Mouse (Mus musculus): ENCODE data around the gene Pkp3. TPM values are rescaled to one million over a fixed set of nuclear protein-coding genes. Genes with fewer than 3 reads are reported as not detected.

Pkp3 gene
- polyA plus RNA-seq, 1 experiment, result 0.05 TPM

DNA sequence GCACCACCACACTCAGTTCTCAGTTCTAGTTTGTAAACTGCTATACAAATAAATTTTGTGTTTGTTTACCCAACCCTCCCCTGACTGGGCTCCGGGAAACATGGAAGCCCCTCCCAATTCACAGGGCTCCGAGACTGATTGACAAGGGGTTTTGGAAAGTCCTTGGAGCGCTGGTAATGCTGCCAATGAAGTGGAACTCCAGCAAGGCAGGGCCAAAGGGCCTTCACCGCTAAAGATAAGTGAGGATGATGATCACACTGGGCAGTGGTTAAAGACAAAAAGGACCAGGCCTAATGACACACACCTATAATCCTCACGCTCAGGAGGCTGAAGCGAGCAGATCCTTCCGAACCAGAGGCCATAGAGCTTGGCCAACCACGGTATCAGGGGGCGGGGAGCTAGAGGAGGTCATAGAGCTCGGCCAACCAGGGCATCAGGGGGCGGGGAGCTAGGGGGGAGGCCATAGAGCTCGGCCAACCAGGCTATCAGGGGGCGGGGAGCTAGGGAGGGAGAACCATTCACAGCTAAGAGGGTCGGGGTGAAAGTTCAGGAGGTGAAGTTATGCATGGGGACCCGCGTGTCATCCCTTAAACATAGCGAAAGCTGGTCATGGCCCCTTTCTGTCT, 26.8 kb upstream of the Pkp3 start:
- TF ChIP-seq GATA1 (IDR thresholded peaks at IDR 0.05; ENCODE audit: low read length), result no peak

DNA sequence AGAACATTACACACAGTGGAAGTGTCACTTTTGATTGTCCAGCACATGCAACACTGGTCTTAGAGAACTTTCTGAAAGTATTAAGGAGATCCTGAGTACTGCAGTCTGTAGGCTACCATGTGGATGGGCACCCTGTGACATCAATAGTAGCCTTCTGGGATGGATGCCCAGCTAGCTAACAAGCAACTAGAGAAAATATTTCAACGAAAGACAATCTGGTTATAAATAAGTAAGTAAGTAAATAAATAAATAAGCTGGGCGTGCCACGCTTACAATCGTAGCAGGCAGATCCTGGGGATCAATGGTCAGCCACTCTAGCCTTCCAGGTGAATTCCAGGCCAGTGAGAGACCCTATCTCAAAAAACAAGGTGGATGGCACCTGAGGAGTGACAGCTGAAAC, 26.0 kb upstream of the Pkp3 start:
- no peak for TF ChIP-seq GATA1 (IDR thresholded peaks at IDR 0.05; ENCODE audit: low read length)

DNA sequence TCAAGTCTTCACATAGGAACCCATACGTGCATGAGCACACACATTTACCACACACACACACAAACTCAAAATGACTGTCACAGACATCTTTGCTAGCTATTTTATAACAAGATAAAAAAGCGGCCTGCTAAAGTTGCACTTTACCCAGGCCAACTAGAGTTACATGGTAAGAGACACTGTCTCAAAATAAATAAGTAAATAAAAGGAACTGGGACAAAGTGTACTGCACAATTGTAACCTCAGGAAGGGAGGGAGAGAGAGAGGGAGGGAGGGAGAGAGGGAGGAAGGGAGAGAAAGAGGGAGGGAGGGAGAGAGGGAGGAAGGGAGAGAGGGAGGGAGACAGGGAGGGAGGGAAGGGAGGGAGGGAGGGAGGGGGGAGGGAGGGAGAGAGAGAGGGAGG, 25.6 kb upstream of the Pkp3 start:
- TF ChIP-seq GATA1 (IDR thresholded peaks at IDR 0.05; ENCODE audit: low read length), result no peak

DNA sequence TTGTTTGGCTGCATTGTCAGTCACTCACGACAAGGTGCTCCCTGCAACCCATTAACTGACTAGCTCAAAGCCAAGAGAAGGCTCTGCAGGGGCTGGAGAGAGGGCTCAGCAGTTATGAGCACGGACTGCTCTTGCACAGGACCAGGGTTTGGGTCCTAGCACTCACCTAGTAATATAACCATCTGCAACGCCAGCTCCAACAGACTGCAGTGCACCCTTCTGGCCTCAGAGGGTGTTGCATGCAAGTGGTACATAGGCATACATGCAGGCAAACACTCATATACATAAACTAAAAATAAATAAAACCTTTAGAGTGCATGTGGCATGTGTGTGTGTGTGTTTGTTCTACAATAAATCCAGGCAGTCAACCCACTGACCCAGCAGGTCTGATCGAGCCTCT, 22.2 kb upstream of the Pkp3 start:
- no peak for TF ChIP-seq GATA1 (IDR thresholded peaks at IDR 0.05; ENCODE audit: low read length)

DNA sequence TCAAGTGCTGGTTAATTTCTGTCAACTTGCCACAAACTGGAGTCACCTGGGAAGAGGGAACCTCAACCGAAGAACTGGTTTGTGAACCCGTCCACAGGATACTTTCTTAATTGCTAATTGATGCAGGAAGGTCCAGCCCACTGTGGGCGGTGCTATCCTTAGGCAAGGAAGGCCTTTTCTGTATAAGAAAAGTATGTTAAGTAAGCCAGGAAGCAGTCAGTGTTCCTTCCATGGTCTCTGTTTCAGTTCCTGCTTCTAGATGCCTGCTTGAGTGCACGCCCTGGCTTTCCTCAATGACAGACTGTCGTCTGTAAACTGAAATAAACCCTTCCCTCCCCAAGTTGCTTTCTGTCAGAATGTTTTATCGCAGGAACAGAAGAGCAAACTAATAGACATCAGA, 21.0 kb upstream of the Pkp3 start:
- no peak for TF ChIP-seq GATA1 (IDR thresholded peaks at IDR 0.05; ENCODE audit: low read length)

DNA sequence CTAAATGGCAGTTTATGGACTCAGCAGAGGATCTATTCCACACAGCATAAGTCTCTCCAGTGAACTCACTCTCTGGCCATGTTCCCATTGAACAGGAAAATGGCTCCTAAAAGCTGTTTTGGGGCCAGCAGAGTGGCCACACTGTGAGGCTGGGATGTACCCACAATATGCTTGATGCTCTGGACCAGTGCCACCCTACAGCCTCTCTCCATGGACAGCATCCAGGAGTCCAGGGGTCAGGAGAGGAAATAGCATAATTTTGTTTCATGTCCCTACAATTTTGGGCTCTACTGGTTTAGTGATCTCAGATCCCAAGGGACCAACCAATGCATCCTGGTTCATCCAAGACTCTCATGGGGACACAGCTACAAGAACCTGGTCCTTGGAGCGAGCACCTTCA, 20.5 kb upstream of the Pkp3 start:
- no peak for TF ChIP-seq GATA1 (IDR thresholded peaks at IDR 0.05; ENCODE audit: low read length)

DNA sequence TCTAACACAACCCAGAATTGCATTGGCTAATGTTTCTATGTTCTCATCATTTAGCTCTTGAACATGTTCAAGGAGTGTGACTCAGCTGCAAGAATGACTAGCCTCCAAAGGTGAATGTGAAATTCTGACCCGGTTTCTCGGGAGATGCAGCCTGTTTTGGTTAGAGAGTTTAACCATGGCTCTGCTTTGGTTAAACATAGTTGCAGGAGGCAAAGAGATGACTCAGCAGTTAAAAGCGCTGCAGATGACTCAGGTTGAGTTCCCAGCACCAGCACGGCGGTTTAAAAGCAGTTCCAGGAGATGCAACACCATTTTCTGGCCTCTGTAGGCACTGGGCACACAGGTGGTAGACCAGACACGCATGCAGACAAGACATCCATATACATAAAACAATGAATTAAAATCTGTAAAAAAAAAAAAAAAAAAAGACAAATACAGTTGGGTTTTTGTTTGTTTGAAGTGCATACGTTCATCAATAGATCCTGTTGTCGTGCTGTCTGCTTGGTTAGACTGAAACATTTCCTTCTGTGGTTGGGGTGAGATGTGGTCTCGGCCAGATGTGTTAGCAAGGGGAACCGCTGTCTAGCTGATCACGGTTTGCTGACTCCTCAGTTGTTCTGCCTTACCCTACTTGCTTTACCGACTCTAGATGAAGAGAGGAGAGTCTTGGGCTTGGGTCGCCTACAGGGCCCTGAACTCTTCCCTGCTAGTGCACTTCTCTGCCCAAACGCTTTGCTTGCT, 19.2 kb upstream of the Pkp3 start:
- TF ChIP-seq GATA1 (IDR thresholded peaks at IDR 0.05; ENCODE audit: low read length), result no peak

DNA sequence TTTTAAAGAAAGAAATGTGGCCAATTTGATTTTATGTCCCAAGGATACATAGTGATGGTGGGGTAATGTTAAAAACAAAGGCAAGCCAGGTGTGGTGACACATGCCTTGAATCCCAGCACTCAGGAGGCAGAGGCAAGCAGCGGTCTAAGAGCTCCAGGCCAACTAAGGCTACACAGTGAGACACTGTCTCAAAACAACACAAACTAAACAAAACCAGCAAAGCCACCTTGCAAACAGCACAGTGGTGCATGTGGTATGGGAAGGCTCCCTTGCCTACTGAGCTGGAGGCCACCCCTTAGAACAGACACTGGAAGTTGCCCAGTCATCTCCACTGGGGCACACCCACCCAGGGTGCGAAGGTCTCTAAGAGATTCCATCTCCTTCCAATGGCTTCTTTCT, 18.1 kb upstream of the Pkp3 start:
- no peak for TF ChIP-seq GATA1 (IDR thresholded peaks at IDR 0.05; ENCODE audit: low read length)

DNA sequence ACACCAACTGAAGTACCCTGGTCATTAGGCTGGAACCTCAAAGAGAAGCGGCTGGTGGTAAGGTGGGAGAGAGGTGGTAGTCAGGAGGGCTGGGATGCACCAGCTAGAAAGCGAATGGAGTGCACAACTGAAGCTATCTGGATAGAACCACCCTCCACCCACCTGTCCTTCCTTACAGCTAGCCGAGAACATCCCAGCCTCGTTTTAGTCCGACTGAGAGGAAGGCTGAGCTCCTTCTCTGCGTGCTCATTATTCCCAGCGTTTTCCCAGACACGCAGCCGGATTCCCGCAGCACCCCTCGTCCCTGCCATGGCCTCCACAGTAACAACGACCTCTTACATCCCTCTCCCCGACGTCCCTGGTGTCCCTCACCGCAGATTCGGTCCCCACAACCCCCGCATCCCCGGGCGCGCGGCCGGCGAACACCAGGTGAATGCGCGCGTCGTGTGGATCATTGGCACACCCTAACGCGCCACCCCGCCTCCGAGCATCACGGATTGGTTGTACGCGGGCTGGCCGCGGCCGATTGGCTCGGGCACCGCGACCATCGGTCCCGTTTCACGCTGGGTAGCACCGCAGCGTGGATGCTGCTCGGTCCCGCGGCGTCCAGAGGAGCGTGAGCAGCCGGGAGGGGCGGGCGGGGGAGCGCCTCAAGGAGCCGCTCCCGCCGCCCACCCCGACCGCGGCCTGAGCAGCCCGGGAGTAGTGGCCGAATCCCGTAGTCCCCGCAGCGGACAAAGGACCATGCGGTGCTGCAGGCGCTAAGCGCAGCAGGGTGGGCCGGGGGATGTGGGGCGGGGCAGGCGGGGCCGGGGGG, 17.4 kb upstream of the Pkp3 start, which contains the start of gene B4galnt4:
Gene B4galnt4, plus strand, starts transcription at position 679 of the 817 bp plus-strand sequence.
- no peak for TF ChIP-seq GATA1 (IDR thresholded peaks at IDR 0.05; ENCODE audit: low read length)

DNA sequence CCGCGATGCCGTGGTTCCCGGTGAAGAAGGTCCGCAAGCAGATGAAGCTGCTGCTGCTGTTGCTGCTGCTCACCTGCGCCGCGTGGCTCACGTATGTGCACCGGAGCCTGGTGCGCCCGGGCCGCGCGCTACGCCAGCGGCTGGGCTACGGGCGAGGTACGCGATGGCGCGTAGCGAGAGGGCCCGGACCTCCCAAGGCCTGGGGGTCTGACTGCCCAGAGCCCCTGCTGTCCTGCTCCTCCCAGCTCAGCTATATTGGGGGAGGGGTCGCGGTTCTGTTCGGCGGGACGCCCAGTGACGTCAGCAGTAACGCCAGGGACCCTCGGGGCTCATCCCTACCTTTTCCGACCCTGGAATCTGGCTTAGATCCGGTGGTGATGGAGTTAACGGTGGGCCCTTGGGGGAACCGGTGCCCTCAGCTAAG, 16.7 kb upstream of the Pkp3 start:
- no peak for TF ChIP-seq GATA1 (IDR thresholded peaks at IDR 0.05; ENCODE audit: low read length)

DNA sequence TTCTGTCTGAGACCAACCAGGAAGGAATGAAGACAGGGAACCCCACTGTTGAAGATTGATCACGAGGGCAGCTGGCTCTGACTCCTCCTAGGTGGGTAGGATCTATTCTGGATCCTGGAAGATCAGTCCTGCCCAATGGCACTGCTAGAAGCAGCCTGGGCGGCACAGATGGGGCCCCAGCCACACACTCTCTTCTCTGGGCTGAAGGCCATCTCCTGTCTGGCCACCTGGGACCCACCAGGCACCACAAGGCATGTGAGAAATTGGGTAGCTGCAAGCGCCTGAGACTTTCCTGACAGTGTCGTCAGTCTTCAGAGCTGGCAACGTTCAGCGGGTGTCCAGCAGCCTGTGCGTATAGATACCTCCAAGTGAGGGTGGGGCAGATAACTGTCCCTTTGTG, 15.5 kb upstream of the Pkp3 start:
- no peak for TF ChIP-seq GATA1 (IDR thresholded peaks at IDR 0.05; ENCODE audit: low read length)

DNA sequence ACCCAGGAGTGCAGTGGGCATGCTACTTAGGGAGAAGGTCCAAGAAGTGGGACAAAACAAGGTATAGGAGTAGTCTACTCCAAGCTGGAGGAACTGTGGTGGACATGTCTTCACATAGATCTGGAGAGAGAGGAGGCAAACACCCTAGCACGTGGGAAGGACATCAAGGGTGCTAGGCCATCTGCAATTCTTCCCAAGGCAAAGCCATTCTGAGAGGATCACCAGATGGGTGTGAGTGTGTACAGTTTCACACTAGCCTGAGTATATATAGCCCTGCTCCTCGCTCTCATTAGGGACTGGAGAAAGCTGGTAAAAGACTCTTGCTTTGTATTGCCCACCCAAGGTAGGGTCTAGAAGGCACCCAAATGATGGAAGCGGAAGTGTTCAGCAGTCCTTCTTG, 14.7 kb upstream of the Pkp3 start:
- TF ChIP-seq GATA1 (IDR thresholded peaks at IDR 0.05; ENCODE audit: low read length), result no peak

DNA sequence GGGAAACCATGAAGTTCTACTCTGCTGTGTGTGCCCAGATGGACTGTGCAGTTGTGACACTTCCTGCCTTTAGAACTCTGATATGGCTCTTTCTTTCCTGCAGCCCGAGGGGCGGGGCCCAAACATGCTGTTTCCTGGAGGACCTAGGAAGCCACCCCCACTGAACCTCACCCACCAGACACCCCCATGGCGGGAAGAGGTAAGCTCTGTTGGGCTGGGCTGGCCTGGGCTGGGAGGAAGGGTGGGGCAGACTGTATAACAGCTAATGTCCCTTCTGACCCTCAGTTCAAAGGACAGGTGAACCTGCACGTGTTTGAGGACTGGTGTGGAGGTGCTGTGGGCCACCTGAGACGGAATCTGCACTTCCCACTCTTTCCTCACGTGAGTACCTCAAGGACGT, 13.8 kb upstream of the Pkp3 start:
- no peak for TF ChIP-seq GATA1 (IDR thresholded peaks at IDR 0.05; ENCODE audit: low read length)

DNA sequence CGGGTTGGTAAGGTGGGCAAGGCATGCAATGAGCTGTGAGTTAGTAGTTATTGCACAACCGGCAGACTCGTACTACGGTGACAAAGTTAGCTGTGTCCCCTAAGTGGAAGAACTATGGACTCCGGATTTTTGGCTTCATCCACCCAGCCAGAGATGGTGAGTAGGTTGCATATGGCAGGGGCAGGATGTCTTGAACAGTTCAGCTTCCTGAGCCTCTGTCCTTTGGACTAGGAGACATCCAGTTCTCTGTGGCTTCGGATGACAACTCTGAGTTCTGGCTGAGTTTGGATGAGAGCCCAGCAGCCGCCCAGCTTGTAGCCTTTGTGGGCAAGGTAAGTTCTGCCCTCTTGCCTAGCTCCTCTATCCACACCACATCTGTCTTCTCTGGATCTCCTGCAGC, 13.4 kb upstream of the Pkp3 start:
- TF ChIP-seq GATA1 (IDR thresholded peaks at IDR 0.05; ENCODE audit: low read length), result no peak

DNA sequence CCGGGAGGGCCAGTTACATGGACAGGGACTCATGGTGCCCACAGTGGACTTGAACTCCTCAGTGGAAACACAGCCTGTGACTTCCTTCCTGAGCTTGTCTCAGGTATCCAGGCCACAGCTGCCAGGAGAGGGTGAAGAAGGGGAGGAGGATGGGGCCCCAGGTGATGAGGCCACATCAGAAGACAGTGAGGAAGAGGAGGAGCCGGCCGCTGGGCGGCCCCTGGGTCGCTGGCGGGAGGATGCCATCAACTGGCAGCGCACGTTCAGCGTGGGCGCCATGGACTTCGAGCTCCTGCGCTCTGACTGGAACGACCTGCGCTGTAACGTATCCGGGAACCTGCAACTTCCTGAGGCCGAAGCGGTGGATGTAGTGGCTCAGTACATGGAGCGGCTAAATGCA, 9.7 kb upstream of the Pkp3 start:
- no peak for TF ChIP-seq GATA1 (IDR thresholded peaks at IDR 0.05; ENCODE audit: low read length)

DNA sequence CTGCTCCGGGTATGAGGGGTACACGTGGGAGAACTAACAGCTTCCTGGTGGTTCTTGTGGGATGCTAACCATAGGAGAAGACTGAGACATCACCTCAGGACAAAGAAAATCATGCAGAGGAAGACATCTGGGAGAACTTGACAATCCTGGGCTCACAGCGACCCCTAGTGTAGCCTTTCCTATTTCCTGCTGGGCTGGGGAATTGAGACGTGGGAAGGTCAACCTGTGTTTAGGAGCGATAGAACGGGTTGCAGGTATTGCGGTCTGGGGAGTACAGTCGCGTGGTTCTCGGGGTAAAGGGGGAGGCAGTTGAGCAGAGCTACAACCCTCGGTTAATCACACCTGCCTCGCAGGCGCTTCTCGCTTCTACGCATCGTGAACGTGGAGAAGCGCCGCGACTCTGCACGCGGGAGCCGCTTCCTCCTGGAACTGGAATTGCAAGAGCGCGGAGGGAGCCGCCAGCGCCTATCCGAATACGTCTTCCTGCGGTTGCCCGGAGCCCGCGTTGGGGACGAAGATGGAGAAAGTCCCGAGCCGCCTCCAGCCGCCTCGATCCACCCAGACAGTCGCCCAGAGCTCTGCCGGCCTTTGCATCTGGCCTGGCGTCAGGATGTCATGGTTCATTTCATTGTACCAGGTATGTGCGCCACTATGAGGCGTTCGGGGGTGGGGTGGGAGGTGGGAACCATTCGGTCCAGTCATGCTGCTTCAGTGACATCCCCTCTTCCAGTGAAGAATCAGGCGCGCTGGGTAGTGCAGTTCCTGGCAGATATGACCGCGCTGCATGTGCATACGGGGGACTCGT, 7.8 kb upstream of the Pkp3 start:
- TF ChIP-seq GATA1 (IDR thresholded peaks at IDR 0.05; ENCODE audit: low read length), result no peak

Data from G1E-ER4 (cell line).